In genomic region chr19:22754071-22754470, GRCm38 (mm10) we compare ENCODE assay signal across 15 mouse cellular contexts.
DNase-seq lines count a peak whose midpoint lies in the region; ATAC-seq lines count a peak whose summit lies in the region.
"Had no signal": no experiment of that assay in that cellular context is flagged by ENCODE, and none has a peak within 500 bp of the region (broad histone marks: within the 10 kb centered on the region; RNA-seq: fewer than 3 reads in every experiment).

No protein-coding gene starts in this region.

- DNase-seq in frontal cortex, postnatal 25 days (ENCODE audit: low spot score in 2 of 2) = no peak
- DNase-seq in brain, adult 2 months (ENCODE audit: low read depth, low spot score) = peak; percentile 71
- peak; percentile 47 for DNase-seq in cerebellum, adult 8-10 months
- DNase-seq in layer of hippocampus, adult 8-10 months (ENCODE audit: low spot score in 2 of 2) = peak; percentile 11 to 19
- DNase-seq: adrenal gland, postnatal 36 days; spleen, adult 18-20 months; thymus, adult 2 months had no signal

- H3K9ac ChIP-seq in intestine, embryonic 15.5 days = no peak overlapping the region
- H3K9ac ChIP-seq: forebrain, embryonic 13.5 days; liver, embryonic 15.5 days; stomach, embryonic 15.5 days had no signal

- no peak overlapping the region for H3K4me3 ChIP-seq in intestine, embryonic 15.5 days (replicated peaks)
- H3K4me3 ChIP-seq: forebrain, embryonic 13.5 days; hindbrain, embryonic 10.5 days; liver, embryonic 15.5 days; stomach, embryonic 15.5 days had no signal

- ATAC-seq in frontal cortex, adult (ENCODE audit: low TSS enrichment) = peak; percentile 74
- no peak for ATAC-seq in inflammation-experienced regulatory T-cells, adult 6 months
- no peak for ATAC-seq in intestine, embryonic 15.5 days
- ATAC-seq: lung, postnatal 0 days had no signal

- H3K27me3 ChIP-seq in intestine, embryonic 15.5 days (replicated peaks) = no peaks in the 10 kb centered on the region
- H3K27me3 ChIP-seq: forebrain, embryonic 13.5 days; liver, embryonic 15.5 days; stomach, embryonic 15.5 days had no signal

- H3K36me3 ChIP-seq in intestine, embryonic 15.5 days = no peaks in the 10 kb centered on the region
- H3K36me3 ChIP-seq: hindbrain, embryonic 10.5 days; liver, embryonic 15.5 days; stomach, embryonic 15.5 days had no signal

- WGBS in intestine, embryonic 15.5 days = 90% methylated on average over 10 of the region's 10 CpGs

- no peak overlapping the region for H3K27ac ChIP-seq in intestine, embryonic 15.5 days
- H3K27ac ChIP-seq: forebrain, embryonic 13.5 days; hindbrain, embryonic 10.5 days; liver, embryonic 15.5 days; stomach, embryonic 15.5 days had no signal

- H3K9me3 ChIP-seq in intestine, embryonic 15.5 days = no peaks in the 10 kb centered on the region
- H3K9me3 ChIP-seq: forebrain, embryonic 13.5 days; hindbrain, embryonic 10.5 days; liver, embryonic 15.5 days; stomach, embryonic 15.5 days had no signal

- no peaks in the 10 kb centered on the region for H3K4me1 ChIP-seq in intestine, embryonic 15.5 days (replicated peaks)
- H3K4me1 ChIP-seq: hindbrain, embryonic 10.5 days; liver, embryonic 15.5 days; stomach, embryonic 15.5 days had no signal

- no peak overlapping the region for H3K4me2 ChIP-seq in intestine, embryonic 15.5 days (replicated peaks)
- H3K4me2 ChIP-seq: forebrain, embryonic 13.5 days; liver, embryonic 15.5 days; stomach, embryonic 15.5 days had no signal

Comparison
In these comparisons a context has a peak if more than half of its experiments do, and no peak if none do; other contexts are left out.
1. DNase-seq: peak in brain, adult 2 months (single experiment), cerebellum, adult 8-10 months (single experiment) and layer of hippocampus, adult 8-10 months (2 of 2); none in frontal cortex, postnatal 25 days (0 of 2).